Mouse (Mus musculus): Measurements from ENCODE around the gene Mcat. TPM values are rescaled to one million over a fixed set of nuclear protein-coding genes. Genes with fewer than 3 reads are reported as not detected.

The Mcat gene
- total RNA-seq, 2 experiments from 2014 or later = 37.8 to 39.3 TPM

- intact Hi-C loops (cut with DNase I) = no loop called here
These were observed 17.6 kb downstream of the Mcat start for GRCm38 (mm10) chr15:83546029-83546428.

DNA sequence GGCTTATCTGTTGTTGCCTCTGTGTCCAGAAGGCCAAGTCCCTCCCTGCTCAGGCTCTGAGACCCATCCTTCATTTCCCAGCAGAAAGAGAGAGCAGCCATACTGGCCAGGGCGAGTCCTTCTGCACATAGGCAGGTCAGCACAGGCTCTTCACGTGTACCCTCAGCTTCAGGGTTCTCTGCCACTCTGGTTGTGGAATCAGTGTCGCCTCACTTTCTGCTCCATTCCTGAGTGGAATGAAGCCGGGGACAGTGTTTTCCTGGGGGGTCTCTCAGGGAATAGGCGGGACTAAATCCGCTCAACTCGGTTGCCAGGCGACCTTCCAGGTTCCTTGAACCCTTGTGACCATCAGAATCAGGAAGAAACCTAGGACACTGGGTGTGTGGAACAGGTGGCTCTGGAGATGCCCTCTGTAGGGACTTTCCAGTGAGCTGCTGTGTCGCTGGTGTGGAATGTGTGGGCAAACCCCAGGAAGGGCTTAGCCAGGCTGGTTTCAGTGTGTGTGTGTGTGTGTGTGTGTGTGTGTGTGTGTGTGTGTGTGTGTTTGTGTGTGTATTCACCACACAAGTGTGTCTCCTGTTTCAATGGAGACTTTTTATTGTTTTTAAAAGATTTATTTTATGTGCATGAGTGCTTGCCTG, 21.8 kb downstream of the Mcat start:
- intact Hi-C loops (cut with DNase I) = no loop called here
- no peak for DNase-seq

More at GRCm38 (mm10) chr15:83546029-83546428, 17.6 kb downstream of the Mcat start:
- DNase-seq = no peak

- peak; percentile 67 to 70 for DNase-seq
- intact Hi-C loops (cut with DNase I) = no loop called here
These were observed 23.7 kb downstream of the Mcat start for GRCm38 (mm10) chr15:83539905-83540304.

- intact Hi-C loops (cut with DNase I) = no loop called here
- DNase-seq = no peak
These were observed 24.7 kb downstream of the Mcat start for GRCm38 (mm10) chr15:83538855-83539254.

GRCm38 (mm10) chr15:83535890-83536231, 27.7 kb downstream of the Mcat start:
- no peak for DNase-seq
- intact Hi-C loops (cut with DNase I) = no loop called here

DNA sequence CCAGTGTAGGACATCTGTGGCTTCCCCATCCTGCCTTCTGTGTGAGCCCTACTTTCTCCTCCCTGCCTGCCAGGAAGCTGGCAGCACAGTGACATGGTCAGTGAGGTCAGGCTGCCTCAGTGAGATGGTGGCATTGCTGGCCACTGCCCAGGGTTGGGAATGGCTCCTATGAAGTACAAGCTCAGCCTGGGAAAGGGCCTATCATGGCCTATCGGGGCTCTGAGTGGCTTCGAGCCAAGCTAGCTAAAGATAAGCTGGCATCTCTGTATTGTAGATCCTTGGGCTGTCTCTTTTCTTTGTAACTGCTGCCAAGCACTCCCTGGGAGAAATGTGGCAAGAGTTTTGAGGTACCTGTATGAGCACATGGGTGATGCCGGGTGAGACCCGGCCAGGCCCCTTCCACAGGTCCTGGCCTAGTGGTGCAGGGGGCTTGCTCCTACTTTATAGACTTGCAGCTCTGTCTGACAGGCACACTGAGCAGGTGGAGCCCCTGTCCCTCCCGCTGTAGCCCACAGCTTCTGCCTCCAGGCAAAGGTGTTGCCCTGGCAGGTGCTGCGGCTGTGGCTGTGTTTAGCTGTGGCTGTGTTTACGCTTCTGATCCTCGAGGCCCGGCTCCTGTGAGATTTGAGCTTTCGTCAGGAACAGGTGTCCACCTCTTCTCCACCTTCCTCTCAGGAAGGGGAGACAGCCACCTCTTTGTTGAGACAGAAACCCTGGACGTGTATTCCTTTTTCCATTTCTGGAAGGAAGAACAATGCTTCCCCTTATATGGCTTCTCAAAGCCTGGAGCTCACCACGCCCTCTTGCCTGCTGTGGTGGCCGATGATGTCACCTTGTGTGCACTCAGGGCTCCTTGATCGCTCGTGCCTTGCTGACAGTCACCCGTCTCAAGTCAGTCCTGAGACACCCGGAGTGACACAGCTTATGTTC, 28.4 kb downstream of the Mcat start:
- DNase-seq = peak in 1 of 2 experiments; percentile 27
- intact Hi-C loops (cut with DNase I) = no loop called here

DNA sequence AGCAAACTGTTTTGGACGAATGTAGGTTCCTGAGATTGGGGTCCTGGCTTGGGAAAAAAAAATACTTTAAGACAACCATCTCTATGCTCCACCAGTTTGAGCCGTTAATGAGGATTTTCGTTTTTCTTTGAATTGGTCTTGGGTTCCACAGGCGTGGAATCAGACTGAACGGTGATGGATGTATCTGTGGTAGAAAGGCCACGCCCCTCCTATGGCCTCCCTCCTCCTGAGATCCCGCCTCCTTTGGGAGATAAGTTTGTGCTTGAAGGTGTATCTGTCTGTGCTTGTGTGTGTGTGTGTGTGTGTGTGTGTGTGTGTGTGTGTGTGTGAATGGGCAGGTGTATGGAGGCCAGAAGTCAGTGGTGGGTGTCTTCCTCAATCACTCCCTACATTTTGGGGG, 31.0 kb downstream of the Mcat start:
- intact Hi-C loops (cut with DNase I) = no loop called here
- DNase-seq = no peak

- intact Hi-C loops (cut with DNase I) = no loop called here
These were observed 31.6 kb downstream of the Mcat start for GRCm38 (mm10) chr15:83531961-83532469.

GRCm38 (mm10) chr15:83530688-83531087, 32.9 kb downstream of the Mcat start:
- intact Hi-C loops (cut with DNase I) = no loop called here
- no peak for DNase-seq

More at GRCm38 (mm10) chr15:83531961-83532469, 31.6 kb downstream of the Mcat start:
- DNase-seq = no peak

DNA sequence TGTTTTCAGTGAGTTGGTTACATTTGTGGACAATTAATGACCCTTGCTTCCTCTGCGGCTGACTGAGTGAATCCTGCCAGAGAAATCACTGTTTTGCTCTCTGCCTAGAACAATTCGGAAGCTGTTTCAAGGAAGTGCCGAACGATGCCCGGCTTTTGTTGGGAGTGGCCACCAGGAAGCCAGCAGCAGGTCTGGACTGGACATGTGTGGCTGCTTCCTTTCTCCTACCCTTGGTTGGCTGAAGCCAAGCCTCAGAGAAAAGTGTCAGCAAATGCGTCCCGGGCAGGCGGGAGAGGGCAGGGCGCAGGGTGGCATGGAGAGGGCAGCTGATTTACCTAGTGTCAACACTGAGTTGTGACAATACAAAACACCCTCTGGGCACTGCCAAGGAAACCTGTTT, 33.4 kb downstream of the Mcat start:
- intact Hi-C loops (cut with DNase I) = no loop called here
- DNase-seq = peak in 1 of 2 experiments; percentile 46

GRCm38 (mm10) chr15:83529765-83530164, 33.8 kb downstream of the Mcat start:
- intact Hi-C loops (cut with DNase I) = no loop called here
- peak in 1 of 2 experiments; percentile 58 for DNase-seq

- DNase-seq = no peak
- intact Hi-C loops (cut with DNase I) = no loop called here
These were observed 34.7 kb downstream of the Mcat start for GRCm38 (mm10) chr15:83528892-83529291.

GRCm38 (mm10) chr15:83527747-83528146, 35.8 kb downstream of the Mcat start:
- intact Hi-C loops (cut with DNase I) = no loop called here
- DNase-seq = no peak

DNA sequence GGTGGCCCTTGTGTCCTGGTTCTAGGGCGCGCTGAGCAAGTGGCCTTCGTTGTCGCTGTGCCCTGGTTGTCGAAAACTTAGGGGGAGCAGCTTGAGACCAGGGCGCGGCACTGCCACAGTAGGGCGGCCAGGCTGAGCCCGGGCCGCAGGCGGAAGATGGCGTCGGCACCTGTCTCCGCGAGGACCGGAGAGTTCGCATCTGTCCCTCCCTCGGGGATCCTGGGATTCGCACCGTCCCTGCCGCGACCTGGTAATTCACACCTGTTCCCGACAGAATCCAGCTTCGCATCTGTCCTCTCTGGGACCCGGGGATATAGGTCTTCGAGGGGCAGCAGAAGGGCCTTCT, 36.5 kb downstream of the Mcat start:
- intact Hi-C loops (cut with DNase I) = no loop called here
- DNase-seq = no peak

DNA sequence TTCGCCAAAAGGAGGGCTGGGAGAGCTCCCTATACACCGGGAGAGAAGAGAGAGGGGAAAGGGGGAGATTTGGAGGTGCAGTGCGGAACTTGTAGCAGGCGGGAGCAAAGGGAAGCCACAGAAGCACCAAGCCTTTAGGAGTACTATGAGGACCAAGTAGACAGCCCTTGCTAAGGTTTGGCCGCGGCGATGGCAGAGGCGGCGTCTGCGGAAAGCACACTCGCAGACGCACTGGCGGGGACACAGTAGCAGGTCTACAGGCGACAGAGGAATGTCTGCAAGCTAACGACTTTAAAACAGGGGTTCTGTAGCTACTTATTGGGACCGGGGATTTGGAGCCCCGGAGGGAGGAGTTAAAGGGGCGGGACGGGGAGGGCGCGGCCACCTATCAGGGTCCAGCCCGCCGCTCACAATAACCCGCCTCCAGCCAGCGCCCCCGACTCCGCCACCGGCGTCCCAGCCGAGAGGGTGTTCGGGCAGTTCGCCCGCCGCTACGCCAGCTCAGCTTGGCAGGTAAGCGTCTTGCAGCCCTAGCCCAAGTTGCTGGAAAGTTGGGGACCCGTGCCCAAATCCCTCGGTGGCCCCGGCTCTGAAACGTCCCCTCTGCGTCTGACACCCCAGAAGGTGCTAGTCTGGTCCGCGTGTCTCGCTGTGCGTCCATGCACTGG, 37.0 kb downstream of the Mcat start, which contains the start of gene Bik:
Bik (plus strand) TSS at position 439 of the 668 bp plus-strand sequence.
- intact Hi-C loops (cut with DNase I) = no loop called here
- DNase-seq = peak; percentile 75 to 82

DNA sequence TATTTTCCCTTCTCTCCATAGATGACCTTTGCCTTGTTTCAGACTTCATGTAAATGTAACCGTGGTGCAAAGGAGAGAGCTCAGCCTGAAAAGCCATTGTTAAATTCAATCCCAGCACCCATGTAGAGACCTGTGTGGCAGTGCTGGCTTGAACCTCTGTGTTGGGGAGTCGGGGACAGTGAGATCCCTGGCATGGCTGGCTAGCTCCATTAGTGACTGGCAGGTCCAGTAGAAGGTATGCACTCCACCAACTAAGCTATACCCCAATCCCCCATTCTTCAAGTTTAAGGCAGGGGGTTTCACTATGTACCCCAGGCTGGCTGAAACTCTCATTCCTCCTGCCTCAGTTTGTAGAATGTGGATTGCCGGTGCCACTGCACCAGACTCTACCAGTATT, 39.3 kb downstream of the Mcat start:
- intact Hi-C loops (cut with DNase I) = loop anchor here (2.0 kb wide), 1 partner anchor 40 kb away; no protein-coding TSS in a partner anchor
- no peak for DNase-seq

GRCm38 (mm10) chr15:83523638-83524332, 39.8 kb downstream of the Mcat start:
- DNase-seq = peak in 1 of 2 experiments; percentile 30
- intact Hi-C loops (cut with DNase I) = loop anchor here (2.0 kb wide), 1 partner anchor 41 kb away; no protein-coding TSS in a partner anchor

GRCm38 (mm10) chr15:83523196-83523595, 40.4 kb downstream of the Mcat start:
- intact Hi-C loops (cut with DNase I) = no loop called here
- peak in 1 of 2 experiments; percentile 41 for DNase-seq

GRCm38 (mm10) chr15:83520861-83521382, 42.7 kb downstream of the Mcat start:
- intact Hi-C loops (cut with DNase I) = no loop called here
- DNase-seq = no peak

All from heart, postnatal 36 days (tissue).